Mouse (Mus musculus) stomach, embryonic 15.5 days (tissue): ENCODE measurements at regions not wholly inside any gene's neighbourhood (a gene's known extent, or its start where the extent isn't known, plus 50 kb on each side); places are given as distances from the start of the nearest gene placed in this dataset.

Experiments used
- ATAC-seq: fragments of 200-750 bp; cut with Nextera tagmentation; 2 replicates; pipeline ENCODE4 v1.8.0; 2017; ENCODE audit warnings: low read depth, moderate number of reproducible peaks, moderate TSS enrichment; ENCODE audit not compliant: insufficient read depth, low FRiP score
- H3K27ac ChIP-seq: fragments of 300-500 bp; sonication (generic); 2 replicates; pipeline ENCODE4 v1.5.1; 2015; ENCODE audit warnings: mild to moderate bottlenecking, inconsistent platforms
- H3K27me3 ChIP-seq: fragments of 300-500 bp; sonication (generic); replicated peaks from 2 replicates; pipeline ENCODE4 v1.6.1; 2015; ENCODE audit warnings: inconsistent platforms
- H3K36me3 ChIP-seq: fragments of 300-500 bp; sonication (generic); 2 replicates; pipeline ENCODE4 v1.6.1; 2015; ENCODE audit warnings: inconsistent platforms
- H3K4me1 ChIP-seq: fragments of 300-500 bp; sonication (generic); 2 replicates; pipeline ENCODE4 v1.6.1; 2015; ENCODE audit warnings: inconsistent platforms
- H3K4me2 ChIP-seq: fragments of 300-500 bp; sonication (generic); 2 replicates; pipeline ENCODE4 v1.6.1; 2015; ENCODE audit warnings: mild to moderate bottlenecking, inconsistent platforms
- H3K4me3 ChIP-seq: fragments of 300-500 bp; sonication (generic); replicated peaks from 2 replicates; pipeline ENCODE4 v1.5.1; 2015; ENCODE audit warnings: inconsistent platforms
- H3K9ac ChIP-seq: fragments of 300-500 bp; sonication (generic); 2 replicates; pipeline ENCODE4 v1.6.1; 2015; ENCODE audit warnings: inconsistent platforms
- H3K9me3 ChIP-seq: fragments of 300-500 bp; sonication (generic); 2 replicates; pipeline ENCODE4 v1.6.1; 2016; ENCODE audit warnings: inconsistent platforms
- WGBS: fragments of 180-500 bp; shearing (Covaris S2); methylation state at CpG from one replicate; pipeline ENCODE4 v1.1.7; 2015; 5-methylcytosine and 5-hydroxymethylcytosine counted together

- Histone ChIP-seq H3K27ac (no peak overlapping the region), H3K4me1 (no peaks in the 10 kb centered on the region), H3K9me3 (no peaks in the 10 kb centered on the region), H3K36me3 (no peaks in the 10 kb centered on the region), H3K9ac (no peak overlapping the region), H3K27me3 (no peaks in the 10 kb centered on the region), H3K4me2 (no peak overlapping the region), H3K4me3 (no peak overlapping the region)
- WGBS: 88% methylated on average over 3 of the region's 3 CpGs
- ATAC-seq: no peak
These were observed 95.5 kb downstream of the Psat1 start for GRCm38 (mm10) chr19:15851622-15852021.

- WGBS: 61% methylated on average over 2 of the region's 2 CpGs
- Histone ChIP-seq H3K4me3 (no peak overlapping the region), H3K9me3 (no peaks in the 10 kb centered on the region), H3K27me3 (no peaks in the 10 kb centered on the region), H3K4me2 (no peak overlapping the region), H3K4me1 (no peaks in the 10 kb centered on the region), H3K9ac (no peak overlapping the region), H3K36me3 (no peaks in the 10 kb centered on the region), H3K27ac (no peak overlapping the region)
- no peak for ATAC-seq
These were observed 96.4 kb downstream of the Psat1 start for GRCm38 (mm10) chr19:15850722-15851121.

DNA sequence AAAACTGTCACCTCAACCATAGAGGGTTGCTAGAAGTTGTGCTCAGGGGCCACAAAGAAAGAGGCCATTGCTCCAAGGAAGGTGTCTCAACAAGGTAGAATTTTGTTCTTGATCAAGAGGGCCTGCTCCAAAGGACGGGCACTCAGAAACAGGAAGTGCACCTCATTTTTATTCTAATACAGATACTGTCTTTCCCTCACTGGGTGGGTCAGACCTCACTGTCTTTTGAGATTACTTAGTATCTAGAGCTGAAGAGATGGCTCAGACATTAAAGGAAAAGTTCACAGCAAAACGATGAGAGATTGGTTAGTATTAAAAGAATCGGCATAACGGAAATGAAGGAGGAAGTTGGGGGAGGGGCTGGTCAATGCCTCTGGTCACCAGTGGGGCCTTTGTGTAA, 97.9 kb downstream of the Psat1 start:
- 76% methylated on average over 4 of the region's 4 CpGs for WGBS
- no peak overlapping the region for H3K27ac ChIP-seq
- no peaks in the 10 kb centered on the region for H3K9me3 ChIP-seq
- H3K36me3 ChIP-seq: no peaks in the 10 kb centered on the region
- H3K4me3 ChIP-seq: no peak overlapping the region
- H3K4me2 ChIP-seq: no peak overlapping the region
- H3K27me3 ChIP-seq: no peaks in the 10 kb centered on the region
- no peaks in the 10 kb centered on the region for H3K4me1 ChIP-seq
- H3K9ac ChIP-seq: no peak overlapping the region
- ATAC-seq: no peak

GRCm38 (mm10) chr19:15838327-15838726, 108.8 kb downstream of the Psat1 start:
- H3K9ac ChIP-seq: no peak overlapping the region
- 51% methylated on average over 5 of the region's 5 CpGs for WGBS
- no peak overlapping the region for H3K27ac ChIP-seq
- no peaks in the 10 kb centered on the region for H3K36me3 ChIP-seq
- ATAC-seq: no peak
- no peaks in the 10 kb centered on the region for H3K4me1 ChIP-seq
- no peaks in the 10 kb centered on the region for H3K9me3 ChIP-seq
- H3K4me3 ChIP-seq: no peak overlapping the region
- H3K27me3 ChIP-seq: no peaks in the 10 kb centered on the region
- no peak overlapping the region for H3K4me2 ChIP-seq

GRCm38 (mm10) chr19:15837715-15838175, 109.4 kb downstream of the Psat1 start:
- H3K36me3 ChIP-seq: no peaks in the 10 kb centered on the region
- no peak; the same call in 1 of the 2 replicates for ATAC-seq
- no peaks in the 10 kb centered on the region for H3K9me3 ChIP-seq
- 16% methylated on average over 1 of the region's 1 CpGs for WGBS
- no peak overlapping the region for H3K4me2 ChIP-seq
- H3K4me1 ChIP-seq: no peaks in the 10 kb centered on the region
- H3K4me3 ChIP-seq: no peak overlapping the region
- no peak overlapping the region for H3K27ac ChIP-seq
- H3K9ac ChIP-seq: no peak overlapping the region
- H3K27me3 ChIP-seq: no peaks in the 10 kb centered on the region

GRCm38 (mm10) chr19:15836956-15837714, 110.0 kb downstream of the Psat1 start:
- no peaks in the 10 kb centered on the region for H3K4me1 ChIP-seq
- H3K36me3 ChIP-seq: no peaks in the 10 kb centered on the region
- H3K27ac ChIP-seq: no peak overlapping the region
- no peaks in the 10 kb centered on the region for H3K9me3 ChIP-seq
- ATAC-seq: no peak
- no peak overlapping the region for H3K9ac ChIP-seq
- H3K4me3 ChIP-seq: no peak overlapping the region
- WGBS: 13% methylated on average over 7 of the region's 7 CpGs
- 0 out of 2 replicates have a peak overlapping the region, but pooled peaks have one; percentile 10 for H3K4me2 ChIP-seq
- H3K27me3 ChIP-seq: no peaks in the 10 kb centered on the region

- H3K27me3 ChIP-seq: no peaks in the 10 kb centered on the region
- no peaks in the 10 kb centered on the region for H3K4me1 ChIP-seq
- no peak overlapping the region for H3K4me2 ChIP-seq
- H3K9ac ChIP-seq: no peak overlapping the region
- H3K4me3 ChIP-seq: no peak overlapping the region
- H3K27ac ChIP-seq: no peak overlapping the region
- no peaks in the 10 kb centered on the region for H3K36me3 ChIP-seq
- 42% methylated on average over 7 of the region's 7 CpGs for WGBS
- H3K9me3 ChIP-seq: no peaks in the 10 kb centered on the region
- no peak for ATAC-seq
These were observed 110.8 kb downstream of the Psat1 start for GRCm38 (mm10) chr19:15836201-15836955.

GRCm38 (mm10) chr19:15830385-15830784, 116.8 kb downstream of the Psat1 start:
- no peaks in the 10 kb centered on the region for H3K27me3 ChIP-seq
- no peak overlapping the region for H3K4me2 ChIP-seq
- no peak overlapping the region for H3K9ac ChIP-seq
- ATAC-seq: no peak
- H3K36me3 ChIP-seq: no peaks in the 10 kb centered on the region
- 0 out of 2 replicates have a peak, but pooled peaks cover 5% of the 10 kb centered on the region for H3K4me1 ChIP-seq
- H3K27ac ChIP-seq: no peak overlapping the region
- no peak overlapping the region for H3K4me3 ChIP-seq
- no peaks in the 10 kb centered on the region for H3K9me3 ChIP-seq

DNA sequence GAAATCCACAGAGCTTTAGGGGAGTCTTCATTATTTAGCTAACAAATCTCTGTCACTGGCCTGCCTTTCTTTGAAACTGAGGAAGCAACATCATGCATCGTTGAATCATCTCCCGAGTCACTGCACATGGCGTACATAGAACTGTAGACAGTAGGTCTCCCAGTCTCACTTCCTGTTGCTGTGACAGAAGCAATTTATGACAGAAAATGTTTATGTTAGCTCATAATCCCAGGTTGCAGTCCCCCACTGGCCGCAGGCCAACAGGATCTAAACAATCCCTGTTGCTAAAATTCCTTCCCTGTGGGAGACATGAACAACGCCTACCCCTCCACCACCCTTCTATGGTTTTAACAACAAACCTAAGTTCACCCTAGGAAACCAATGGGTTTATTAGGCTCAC, 118.0 kb downstream of the Psat1 start:
- no peak for ATAC-seq
- 44% methylated on average over 5 of the region's 5 CpGs for WGBS
- H3K27ac ChIP-seq: peak overlapping the region; percentile 26; the same call in 1 of the 2 replicates
- H3K9me3 ChIP-seq: no peaks in the 10 kb centered on the region
- H3K9ac ChIP-seq: no peak overlapping the region
- H3K4me2 ChIP-seq: no peak overlapping the region
- H3K27me3 ChIP-seq: no peaks in the 10 kb centered on the region
- no peak overlapping the region for H3K4me3 ChIP-seq
- 0 out of 2 replicates have a peak, but pooled peaks cover 5% of the 10 kb centered on the region for H3K4me1 ChIP-seq
- H3K36me3 ChIP-seq: no peaks in the 10 kb centered on the region

DNA sequence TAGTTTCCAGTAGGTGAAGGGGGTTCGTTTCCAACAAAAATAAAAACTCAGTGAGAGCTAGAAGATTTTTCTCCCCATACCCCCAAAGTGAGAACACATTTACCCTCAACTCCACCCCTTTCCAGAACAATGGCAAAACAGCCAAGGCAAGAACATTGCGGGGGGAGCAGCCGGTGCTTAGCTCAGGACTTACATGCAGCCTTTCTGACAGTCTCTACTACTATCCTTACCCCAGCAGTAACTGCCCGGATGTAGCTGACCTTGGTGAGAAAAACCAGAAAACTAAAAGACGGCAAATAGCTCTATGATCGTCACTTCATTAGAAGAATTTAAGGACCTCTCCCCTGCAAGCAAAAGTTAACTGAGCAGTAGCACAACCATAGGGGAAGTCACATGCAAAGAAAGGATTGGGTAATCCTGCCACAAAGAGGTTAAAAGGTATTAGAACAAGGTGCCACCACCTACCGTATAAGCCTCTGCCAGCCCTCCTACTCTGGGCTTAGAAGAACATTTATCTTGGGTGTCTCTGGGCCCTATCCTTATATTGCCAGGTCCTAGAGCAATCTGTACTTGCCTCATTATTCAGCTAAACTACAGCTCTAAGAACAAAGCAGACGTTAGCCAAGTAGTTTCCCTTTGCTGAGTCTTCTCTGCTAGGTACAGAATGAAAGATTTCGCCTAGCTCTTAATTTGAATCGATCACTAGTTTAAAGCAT, 119.0 kb downstream of the Psat1 start:
- Histone ChIP-seq H3K4me2 (no peak overlapping the region), H3K27ac (no peak overlapping the region), H3K4me3 (no peak overlapping the region), H3K9me3 (no peaks in the 10 kb centered on the region), H3K9ac (no peak overlapping the region), H3K4me1 (0 out of 2 replicates have a peak, but pooled peaks cover 5% of the 10 kb centered on the region), H3K27me3 (no peaks in the 10 kb centered on the region), H3K36me3 (no peaks in the 10 kb centered on the region)
- no peak for ATAC-seq
- WGBS: 67% methylated on average over 10 of the region's 10 CpGs

DNA sequence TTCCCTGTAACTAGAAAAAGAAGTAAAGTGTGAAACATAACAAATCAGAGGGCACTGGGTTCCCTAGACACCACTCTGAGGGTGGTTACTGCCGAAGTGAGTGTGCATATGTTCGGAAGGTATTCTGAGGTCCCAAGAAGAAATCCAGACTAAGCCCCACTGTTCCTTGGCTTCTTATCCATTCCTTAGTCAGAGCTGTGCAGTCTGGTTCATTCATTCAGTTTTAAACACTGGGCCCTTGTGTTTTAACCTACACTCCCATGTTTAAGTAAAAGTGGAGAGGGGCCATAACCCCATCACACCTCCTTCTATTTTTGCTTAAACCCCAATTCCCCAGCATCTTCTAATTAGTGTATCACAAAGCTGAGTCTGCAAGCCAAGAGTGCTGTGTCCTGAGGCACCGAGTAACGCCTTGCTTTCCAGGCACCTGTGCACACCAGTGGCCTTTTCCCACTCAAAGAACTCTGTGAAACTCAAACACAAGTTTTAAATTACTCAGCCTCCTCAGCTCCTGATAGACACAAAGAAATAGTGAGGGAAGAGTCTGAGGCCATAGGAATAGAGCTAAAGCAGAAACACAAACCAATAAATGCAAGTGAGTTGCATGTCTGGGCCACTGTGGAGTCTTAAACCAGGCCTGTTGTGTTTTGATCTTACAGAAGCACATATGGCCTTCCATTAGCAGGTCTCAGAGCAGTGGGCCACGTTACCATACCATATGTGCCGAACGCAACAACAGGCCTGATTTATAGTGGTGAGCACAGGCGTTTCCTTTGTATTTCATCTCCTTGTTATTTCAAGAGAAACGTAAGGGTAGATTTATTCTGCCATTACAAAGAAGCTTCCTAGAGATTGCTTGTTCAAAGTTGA, 119.8 kb downstream of the Psat1 start:
- no peaks in the 10 kb centered on the region for H3K36me3 ChIP-seq
- WGBS: 75% methylated on average over 9 of the region's 9 CpGs
- no peaks in the 10 kb centered on the region for H3K27me3 ChIP-seq
- no peak overlapping the region for H3K4me3 ChIP-seq
- H3K27ac ChIP-seq: no peak overlapping the region
- 0 out of 2 replicates have a peak, but pooled peaks cover 5% of the 10 kb centered on the region for H3K4me1 ChIP-seq
- H3K9me3 ChIP-seq: no peaks in the 10 kb centered on the region
- H3K4me2 ChIP-seq: no peak overlapping the region
- ATAC-seq: no peak
- no peak overlapping the region for H3K9ac ChIP-seq
